7 mouse cellular contexts compared by ENCODE assay signal in genomic region chr17:78916899-78917298, GRCm38 (mm10). TPM values are rescaled to one million over a fixed set of nuclear protein-coding genes. Genes with fewer than 3 reads are reported as not detected.
DNase-seq lines count a peak whose midpoint lies in the region; ATAC-seq and TF ChIP-seq lines count a peak whose summit lies in the region.

No protein-coding gene starts in this region.

- WGBS in lung, embryonic 15.5 days = under 1% methylated on average over 11 of the region's 11 CpGs
- 1% methylated on average over 11 of the region's 11 CpGs for WGBS in embryonic facial prominence, embryonic 13.5 days
- WGBS in limb, embryonic 10.5 days = 4% methylated on average over 11 of the region's 11 CpGs
- WGBS in small intestine, adult 2 months = under 1% methylated on average over 11 of the region's 11 CpGs

- peaks cover 30% of the 10 kb centered on the region for H3K36me3 ChIP-seq in lung, embryonic 15.5 days
- peaks cover 33% of the 10 kb centered on the region for H3K36me3 ChIP-seq in embryonic facial prominence, embryonic 13.5 days
- peaks cover 42% of the 10 kb centered on the region for H3K36me3 ChIP-seq in limb, embryonic 10.5 days
- peaks cover 19% of the 10 kb centered on the region for H3K36me3 ChIP-seq in small intestine, adult 2 months (ENCODE audit: control insufficient read depth, insufficient read depth, low read length)

- H3K9me3 ChIP-seq in lung, embryonic 15.5 days = no peaks in the 10 kb centered on the region
- H3K9me3 ChIP-seq in embryonic facial prominence, embryonic 13.5 days = no peaks in the 10 kb centered on the region
- no peaks in the 10 kb centered on the region for H3K9me3 ChIP-seq in limb, embryonic 10.5 days (replicated peaks)

- H3K4me1 ChIP-seq in lung, embryonic 15.5 days = peaks cover 17% of the 10 kb centered on the region
- H3K4me1 ChIP-seq in embryonic facial prominence, embryonic 13.5 days = peaks cover 16% of the 10 kb centered on the region
- peaks cover 16% of the 10 kb centered on the region for H3K4me1 ChIP-seq in limb, embryonic 10.5 days
- no peaks in the 10 kb centered on the region; the same call in 1 of the 2 replicates for H3K4me1 ChIP-seq in small intestine, adult 2 months (ENCODE audit: control insufficient read depth, insufficient read depth, insufficient read length, low read length)

- no peaks in the 10 kb centered on the region for H3K27me3 ChIP-seq in lung, embryonic 15.5 days
- H3K27me3 ChIP-seq in embryonic facial prominence, embryonic 13.5 days = no peaks in the 10 kb centered on the region
- H3K27me3 ChIP-seq in limb, embryonic 10.5 days (ENCODE audit: low read depth, poor library complexity, severe bottlenecking) = no peaks in the 10 kb centered on the region
- no peaks in the 10 kb centered on the region for H3K27me3 ChIP-seq in small intestine, adult 2 months (ENCODE audit: control insufficient read depth, insufficient read depth, low read length)

- TF ChIP-seq POLR2A in small intestine, adult 2 months (IDR thresholded peaks at IDR 0.05; ENCODE audit: low read depth, low read length) = no peak

- no peak for TF ChIP-seq CTCF in small intestine, adult 2 months (IDR thresholded peaks at IDR 0.05; ENCODE audit: extremely low read depth, insufficient read length, insufficient replicate concordance, low read depth, low read length)

- DNase-seq in lung, postnatal 25 days (ENCODE audit: low spot score) = no peak
- DNase-seq in limb, embryonic 10.5 days (ENCODE audit: low spot score) = no peak
- DNase-seq in left cerebral cortex, adult 9 months (ENCODE audit: low spot score in 2 of 2) = no peak
- DNase-seq in cerebellum, adult 18-20 months = no peak

- H3K27ac ChIP-seq in lung, embryonic 15.5 days = peak overlapping the region; percentile 89
- peak overlapping the region; percentile 87 for H3K27ac ChIP-seq in embryonic facial prominence, embryonic 13.5 days
- H3K27ac ChIP-seq in limb, embryonic 10.5 days = peak overlapping the region; percentile 84
- peak overlapping the region; percentile 59 for H3K27ac ChIP-seq in small intestine, adult 2 months (ENCODE audit: insufficient read depth, low read depth, low read length)

- H3K4me2 ChIP-seq in lung, embryonic 15.5 days = peak overlapping the region; percentile 66
- peak overlapping the region; percentile 64 for H3K4me2 ChIP-seq in embryonic facial prominence, embryonic 13.5 days

- ATAC-seq in lung, embryonic 15.5 days (ENCODE audit: borderline replicate concordance, extremely low read depth, low FRiP score, low TSS enrichment) = no peak
- ATAC-seq in embryonic facial prominence, embryonic 13.5 days (ENCODE audit: insufficient number of reproducible peaks, insufficient read depth, low FRiP score, low TSS enrichment, low read depth) = no peak

- H3K9ac ChIP-seq in lung, embryonic 15.5 days = peak overlapping the region; percentile 74
- H3K9ac ChIP-seq in embryonic facial prominence, embryonic 13.5 days = peak overlapping the region; percentile 87

- peak overlapping the region; percentile 62 for H3K4me3 ChIP-seq in lung, embryonic 15.5 days
- peak overlapping the region; percentile 70 for H3K4me3 ChIP-seq in embryonic facial prominence, embryonic 13.5 days
- H3K4me3 ChIP-seq in limb, embryonic 10.5 days = peak overlapping the region; percentile 64
- peak overlapping the region; percentile 79 for H3K4me3 ChIP-seq in small intestine, adult 2 months (ENCODE audit: low read depth, low read length)

RNA-seq across cellular contexts. Expression of gene Cebpzos, which starts 0.6 kb away (rescaled TPM):
- polyA plus RNA-seq in lung, embryonic 15.5 days (2015; fragmentation: Nextera tagmentation; extraction: Ambion mirVana) = 82.6 and 89.4 TPM in 2 replicates
- 119 and 125 TPM in 2 replicates for polyA plus RNA-seq in embryonic facial prominence, embryonic 13.5 days (2015; fragmentation: Nextera tagmentation; extraction: Ambion mirVana)
- polyA plus RNA-seq in limb, embryonic 10.5 days (2016; fragmentation: Nextera tagmentation; extraction: Ambion mirVana) = 87.0 and 91.3 TPM in 2 replicates
- polyA plus RNA-seq in small intestine, adult 2 months (2012; rRNA removed) = 0.85 and 3.9 TPM in 2 replicates

RNA-seq across cellular contexts. Expression of gene Sult6b1, which starts 10.1 kb away (rescaled TPM):
- polyA plus RNA-seq in lung, embryonic 15.5 days (2015; fragmentation: Nextera tagmentation; extraction: Ambion mirVana) = 0.08 and 0.14 TPM in 2 replicates
- 0.10 and 0.22 TPM in 2 replicates for polyA plus RNA-seq in embryonic facial prominence, embryonic 13.5 days (2015; fragmentation: Nextera tagmentation; extraction: Ambion mirVana)
- 0.06 and 0.13 TPM in 2 replicates for polyA plus RNA-seq in limb, embryonic 10.5 days (2016; fragmentation: Nextera tagmentation; extraction: Ambion mirVana)
- polyA plus RNA-seq in small intestine, adult 2 months (2012; rRNA removed) = not detected in 2 replicates

RNA-seq across cellular contexts. Expression of gene Cebpz, which starts 20.0 kb away (rescaled TPM):
- 46.4 and 47.3 TPM in 2 replicates for polyA plus RNA-seq in lung, embryonic 15.5 days (2015; fragmentation: Nextera tagmentation; extraction: Ambion mirVana)
- 75.3 and 78.3 TPM in 2 replicates for polyA plus RNA-seq in embryonic facial prominence, embryonic 13.5 days (2015; fragmentation: Nextera tagmentation; extraction: Ambion mirVana)
- 53.8 and 56.1 TPM in 2 replicates for polyA plus RNA-seq in limb, embryonic 10.5 days (2016; fragmentation: Nextera tagmentation; extraction: Ambion mirVana)
- polyA plus RNA-seq in small intestine, adult 2 months (2012; rRNA removed) = 0.34 and 1.0 TPM in 2 replicates

RNA-seq across cellular contexts. Expression of gene Ndufaf7, which starts 20.0 kb away (rescaled TPM):
- 56.9 and 60.0 TPM in 2 replicates for polyA plus RNA-seq in lung, embryonic 15.5 days (2015; fragmentation: Nextera tagmentation; extraction: Ambion mirVana)
- polyA plus RNA-seq in embryonic facial prominence, embryonic 13.5 days (2015; fragmentation: Nextera tagmentation; extraction: Ambion mirVana) = 60.5 and 65.5 TPM in 2 replicates
- polyA plus RNA-seq in limb, embryonic 10.5 days (2016; fragmentation: Nextera tagmentation; extraction: Ambion mirVana) = 47.9 and 48.2 TPM in 2 replicates
- polyA plus RNA-seq in small intestine, adult 2 months (2012; rRNA removed) = 1.2 and 2.5 TPM in 2 replicates

RNA-seq across cellular contexts. Expression of gene Eif2ak2, which starts 34.5 kb away (rescaled TPM):
- 13.2 and 14.9 TPM in 2 replicates for polyA plus RNA-seq in lung, embryonic 15.5 days (2015; fragmentation: Nextera tagmentation; extraction: Ambion mirVana)
- polyA plus RNA-seq in embryonic facial prominence, embryonic 13.5 days (2015; fragmentation: Nextera tagmentation; extraction: Ambion mirVana) = 15.4 and 16.2 TPM in 2 replicates
- polyA plus RNA-seq in limb, embryonic 10.5 days (2016; fragmentation: Nextera tagmentation; extraction: Ambion mirVana) = 6.9 and 9.9 TPM in 2 replicates
- 0.77 and 2.6 TPM in 2 replicates for polyA plus RNA-seq in small intestine, adult 2 months (2012; rRNA removed)

Comparison
In these comparisons a context has a peak if more than half of its experiments do, and no peak if none do; other contexts are left out.
1. RNA of gene Cebpzos, which starts 0.6 kb away (polyA plus RNA-seq): 119 to 125 TPM in embryonic facial prominence, embryonic 13.5 days, 87.0 to 91.3 TPM in limb, embryonic 10.5 days and 82.6 to 89.4 TPM in lung, embryonic 15.5 days; 0.85 to 3.9 TPM in small intestine, adult 2 months; every median in the first group is over 10 times any median in the second.
2. RNA of gene Cebpz, which starts 20.0 kb away (polyA plus RNA-seq): 75.3 to 78.3 TPM in embryonic facial prominence, embryonic 13.5 days, 53.8 to 56.1 TPM in limb, embryonic 10.5 days and 46.4 to 47.3 TPM in lung, embryonic 15.5 days; 0.34 to 1.0 TPM in small intestine, adult 2 months; every median in the first group is over 10 times any median in the second.
3. Peak in every context shown above with its lines, with median percentiles within 50 percentile points of each other: H3K27ac ChIP-seq and H3K4me3 ChIP-seq.